Mouse (Mus musculus) lung, postnatal 0 days (tissue): Measurements from ENCODE around the gene Irf2bpl.

Experiments
- CTCF ChIP-seq: IDR thresholded peaks from 2 replicates; pipeline ENCODE4 v1.5.1; 2016; ENCODE audit warnings: antibody characterized with exemption, mild to moderate bottlenecking
- EP300 ChIP-seq: IDR thresholded peaks from 2 replicates; pipeline ENCODE4 v1.6.1; 2016; ENCODE audit warnings: antibody characterized with exemption, mild to moderate bottlenecking, control low read depth

GRCm38 (mm10) chr12:86879446-86880085 is 5.0 kb downstream of the Irf2bpl start:
- TF ChIP-seq CTCF (no peak), EP300 (no peak)
